Mouse (Mus musculus) heart, embryonic 12.5 days (tissue): ENCODE results near the gene Akap7. TPM values are rescaled to one million over a fixed set of nuclear protein-coding genes. Genes with fewer than 3 reads are reported as not detected.
A peak's percentile ranks its signal among the peaks of the same experiment; 100 is the strongest.

Experiments used
- ATAC-seq: fragments of 200-750 bp; cut with Nextera tagmentation; 2 replicates; pipeline ENCODE4 v1.8.0; 2017; ENCODE audit warnings: moderate TSS enrichment, moderate library complexity; ENCODE audit not compliant: insufficient number of reproducible peaks, low FRiP score
- H3K27ac ChIP-seq: fragments of 300-500 bp; sonication (generic); 2 replicates; pipeline ENCODE4 v1.5.1; 2016; ENCODE audit warnings: mild to moderate bottlenecking, moderate library complexity; ENCODE audit not compliant: poor library complexity, severe bottlenecking
- H3K27me3 ChIP-seq: fragments of 300-500 bp; sonication (generic); replicated peaks from 2 replicates; pipeline ENCODE4 v1.6.1; 2016; ENCODE audit warnings: mild to moderate bottlenecking, moderate library complexity
- H3K36me3 ChIP-seq: fragments of 300-500 bp; sonication (generic); 2 replicates; pipeline ENCODE4 v1.6.1; 2016; ENCODE audit warnings: mild to moderate bottlenecking, moderate library complexity
- H3K4me1 ChIP-seq: fragments of 300-500 bp; sonication (generic); replicated peaks from 2 replicates; pipeline ENCODE4 v1.6.1; 2016; ENCODE audit warnings: mild to moderate bottlenecking
- H3K4me2 ChIP-seq: fragments of 300-500 bp; sonication (generic); 2 replicates; pipeline ENCODE4 v1.6.1; 2016; ENCODE audit warnings: mild to moderate bottlenecking, moderate library complexity
- H3K4me3 ChIP-seq: fragments of 300-500 bp; sonication (generic); 2 replicates; pipeline ENCODE4 v1.5.1; 2016; ENCODE audit warnings: mild to moderate bottlenecking
- H3K9ac ChIP-seq: fragments of 300-500 bp; sonication (generic); 2 replicates; pipeline ENCODE4 v1.6.1; 2016; ENCODE audit warnings: mild to moderate bottlenecking, moderate library complexity
- H3K9me3 ChIP-seq: fragments of 300-500 bp; sonication (generic); replicated peaks from 2 replicates; pipeline ENCODE4 v1.6.1; 2016; ENCODE audit warnings: mild to moderate bottlenecking, moderate library complexity
- WGBS: fragments of 180-500 bp; shearing (Covaris S2); methylation state at CpG from one replicate; pipeline ENCODE4 v1.1.7; 2016; 5-methylcytosine and 5-hydroxymethylcytosine counted together
- polyA plus RNA-seq: library from polyadenylated mRNA; unstranded; fragments of >200 nt; fragmentation: Nextera tagmentation; extraction: Ambion mirVana; gene quantifications from 2 replicates; pipeline ENCODE4 v1.2.1, GENCODE M21; 2016

Gene Akap7
- polyA plus RNA-seq, 1 experiment from 2014 or later, result 38.6 TPM

- ATAC-seq, result peak; percentile 94
- Histone ChIP-seq H3K36me3 (peaks cover 3% of the 10 kb centered on the region), H3K4me3 (no peak overlapping the region), H3K4me2 (no peak overlapping the region), H3K27ac (peak overlapping the region; percentile 22; the same call in 1 of the 2 replicates), H3K9me3 (no peaks in the 10 kb centered on the region), H3K27me3 (no peaks in the 10 kb centered on the region), H3K4me1 (no peaks in the 10 kb centered on the region), H3K9ac (no peak overlapping the region)
- 52% methylated on average over 2 of the region's 2 CpGs for WGBS
These were observed 54.2 kb downstream of the Akap7 start for GRCm38 (mm10) chr10:25253474-25253873.

GRCm38 (mm10) chr10:25253006-25253405 lies 54.7 kb downstream of the Akap7 start:
- no peak overlapping the region for H3K4me3 ChIP-seq
- peak; percentile 77; the same call in 1 of the 2 replicates for ATAC-seq
- H3K9ac ChIP-seq, result no peak overlapping the region
- H3K27me3 ChIP-seq, result no peaks in the 10 kb centered on the region
- 86% methylated on average over 4 of the region's 4 CpGs for WGBS
- H3K36me3 ChIP-seq, result peaks cover 3% of the 10 kb centered on the region
- no peaks in the 10 kb centered on the region for H3K4me1 ChIP-seq
- no peak overlapping the region for H3K4me2 ChIP-seq
- H3K27ac ChIP-seq, result no peak overlapping the region
- no peaks in the 10 kb centered on the region for H3K9me3 ChIP-seq

- 35% methylated on average over 12 of the region's 12 CpGs for WGBS
- no peak overlapping the region for H3K4me2 ChIP-seq
- no peak for ATAC-seq
- no peak overlapping the region for H3K9ac ChIP-seq
- H3K36me3 ChIP-seq, result peaks cover 3% of the 10 kb centered on the region; the same call in 1 of the 2 replicates
- no peaks in the 10 kb centered on the region for H3K4me1 ChIP-seq
- H3K27ac ChIP-seq, result no peak overlapping the region
- H3K9me3 ChIP-seq, result no peaks in the 10 kb centered on the region
- no peaks in the 10 kb centered on the region for H3K27me3 ChIP-seq
- H3K4me3 ChIP-seq, result no peak overlapping the region
These were observed 57.6 kb downstream of the Akap7 start for GRCm38 (mm10) chr10:25250108-25250507.

GRCm38 (mm10) chr10:25246173-25246572 lies 61.5 kb downstream of the Akap7 start:
- H3K27ac ChIP-seq, result no peak overlapping the region
- no peaks in the 10 kb centered on the region for H3K4me1 ChIP-seq
- no peak for ATAC-seq
- no peaks in the 10 kb centered on the region for H3K27me3 ChIP-seq
- no peaks in the 10 kb centered on the region for H3K36me3 ChIP-seq
- H3K4me2 ChIP-seq, result no peak overlapping the region
- WGBS, result 55% methylated on average over 4 of the region's 4 CpGs
- no peaks in the 10 kb centered on the region for H3K9me3 ChIP-seq
- no peak overlapping the region for H3K4me3 ChIP-seq
- H3K9ac ChIP-seq, result no peak overlapping the region

GRCm38 (mm10) chr10:25239156-25239555 lies 68.5 kb downstream of the Akap7 start:
- Histone ChIP-seq H3K9ac (no peak overlapping the region), H3K4me3 (no peak overlapping the region), H3K9me3 (no peaks in the 10 kb centered on the region), H3K4me1 (no peaks in the 10 kb centered on the region), H3K27ac (no peak overlapping the region), H3K27me3 (no peaks in the 10 kb centered on the region), H3K36me3 (peaks cover 4% of the 10 kb centered on the region; the same call in 1 of the 2 replicates), H3K4me2 (no peak overlapping the region)
- 28% methylated on average over 9 of the region's 9 CpGs for WGBS
- ATAC-seq, result no peak

GRCm38 (mm10) chr10:25234080-25234479 lies 73.6 kb downstream of the Akap7 start:
- 57% methylated on average over 1 of the region's 1 CpGs for WGBS
- H3K4me2 ChIP-seq, result no peak overlapping the region
- ATAC-seq, result no peak
- H3K27ac ChIP-seq, result no peak overlapping the region
- H3K4me1 ChIP-seq, result no peaks in the 10 kb centered on the region
- no peak overlapping the region for H3K4me3 ChIP-seq
- H3K9ac ChIP-seq, result no peak overlapping the region
- H3K27me3 ChIP-seq, result no peaks in the 10 kb centered on the region
- H3K36me3 ChIP-seq, result peaks cover 4% of the 10 kb centered on the region; the same call in 1 of the 2 replicates
- no peaks in the 10 kb centered on the region for H3K9me3 ChIP-seq

GRCm38 (mm10) chr10:25232700-25233099 lies 75.0 kb downstream of the Akap7 start:
- H3K4me2 ChIP-seq, result no peak overlapping the region
- H3K36me3 ChIP-seq, result peaks cover 4% of the 10 kb centered on the region; the same call in 1 of the 2 replicates
- H3K27me3 ChIP-seq, result no peaks in the 10 kb centered on the region
- H3K9me3 ChIP-seq, result no peaks in the 10 kb centered on the region
- H3K4me3 ChIP-seq, result no peak overlapping the region
- H3K27ac ChIP-seq, result no peak overlapping the region
- no peaks in the 10 kb centered on the region; the same call in 1 of the 2 replicates for H3K4me1 ChIP-seq
- WGBS, result 77% methylated on average over 3 of the region's 3 CpGs
- no peak for ATAC-seq
- no peak overlapping the region for H3K9ac ChIP-seq

GRCm38 (mm10) chr10:25231358-25231757 lies 76.3 kb downstream of the Akap7 start:
- H3K9ac ChIP-seq, result no peak overlapping the region
- ATAC-seq, result no peak
- H3K9me3 ChIP-seq, result no peaks in the 10 kb centered on the region
- no peaks in the 10 kb centered on the region; the same call in 1 of the 2 replicates for H3K4me1 ChIP-seq
- 56% methylated on average over 5 of the region's 5 CpGs for WGBS
- no peak overlapping the region for H3K27ac ChIP-seq
- H3K36me3 ChIP-seq, result peaks cover under 1% of the 10 kb centered on the region; the same call in 1 of the 2 replicates
- H3K4me2 ChIP-seq, result no peak overlapping the region
- H3K4me3 ChIP-seq, result no peak overlapping the region
- H3K27me3 ChIP-seq, result no peaks in the 10 kb centered on the region

GRCm38 (mm10) chr10:25224371-25224770 lies 83.3 kb downstream of the Akap7 start:
- H3K9me3 ChIP-seq, result no peaks in the 10 kb centered on the region
- H3K27ac ChIP-seq, result no peak overlapping the region
- H3K36me3 ChIP-seq, result no peaks in the 10 kb centered on the region
- WGBS, result 80% methylated on average over 5 of the region's 5 CpGs
- no peaks in the 10 kb centered on the region; the same call in 1 of the 2 replicates for H3K4me1 ChIP-seq
- H3K9ac ChIP-seq, result no peak overlapping the region
- ATAC-seq, result no peak
- H3K4me3 ChIP-seq, result no peak overlapping the region
- H3K4me2 ChIP-seq, result no peak overlapping the region
- H3K27me3 ChIP-seq, result no peaks in the 10 kb centered on the region

- Histone ChIP-seq H3K4me3 (no peak overlapping the region), H3K4me1 (no peaks in the 10 kb centered on the region), H3K27me3 (no peaks in the 10 kb centered on the region), H3K9me3 (no peaks in the 10 kb centered on the region), H3K36me3 (no peaks in the 10 kb centered on the region), H3K4me2 (no peak overlapping the region), H3K9ac (no peak overlapping the region), H3K27ac (no peak overlapping the region)
- WGBS, result 90% methylated on average over 3 of the region's 3 CpGs
- no peak for ATAC-seq
These were observed 86.9 kb downstream of the Akap7 start for GRCm38 (mm10) chr10:25220754-25221153.

- no peaks in the 10 kb centered on the region for H3K36me3 ChIP-seq
- no peak overlapping the region for H3K4me3 ChIP-seq
- no peaks in the 10 kb centered on the region for H3K9me3 ChIP-seq
- H3K27me3 ChIP-seq, result no peaks in the 10 kb centered on the region
- no peak for ATAC-seq
- H3K4me1 ChIP-seq, result no peaks in the 10 kb centered on the region
- H3K9ac ChIP-seq, result no peak overlapping the region
- no peak overlapping the region for H3K27ac ChIP-seq
- no peak overlapping the region for H3K4me2 ChIP-seq
- WGBS, result 86% methylated on average over 15 of the region's 15 CpGs
These were observed 87.7 kb downstream of the Akap7 start for GRCm38 (mm10) chr10:25219901-25220495.

- Histone ChIP-seq H3K4me2 (no peak overlapping the region), H3K4me3 (no peak overlapping the region), H3K27ac (no peak overlapping the region), H3K9me3 (no peaks in the 10 kb centered on the region), H3K4me1 (0 out of 2 replicates have a peak, but pooled peaks cover under 1% of the 10 kb centered on the region), H3K36me3 (no peaks in the 10 kb centered on the region), H3K9ac (no peak overlapping the region), H3K27me3 (no peaks in the 10 kb centered on the region)
- WGBS, result 30% methylated on average over 7 of the region's 7 CpGs
- no peak for ATAC-seq
These were observed 88.4 kb downstream of the Akap7 start for GRCm38 (mm10) chr10:25219220-25219628.
